Mouse (Mus musculus) heart, embryonic 14.5 days (tissue): ENCODE measurements around the gene Klri1. TPM values are rescaled to one million over a fixed set of nuclear protein-coding genes. Genes with fewer than 3 reads are reported as not detected.
"Not testable (repeated sequence)": the region's sequence is repeated elsewhere in the genome, so short reads cannot be mapped to it uniquely, and the experiment has no call there.

Source experiments
- ATAC-seq: fragments of 200-750 bp; cut with Nextera tagmentation; 2 replicates; pipeline ENCODE4 v1.8.0; 2017; ENCODE audit warnings: low read depth, moderate TSS enrichment; ENCODE audit not compliant: insufficient number of reproducible peaks, insufficient read depth, low FRiP score
- H3K27ac ChIP-seq, 2 experiments: fragments of 200-500 bp in 1 of 2; fragments of 300-500 bp in 1 of 2; sonication (generic) in 1 of 2; replicated peaks in 1 of 2; 2 replicates each; pipeline ENCODE4 v1.5.1; 2012 to 2014; ENCODE audit warnings: low read depth in 2 of 2, low read length in 2 of 2, control low read depth in 1 of 2, mild to moderate bottlenecking in 1 of 2, mixed read lengths in 1 of 2; ENCODE audit not compliant: control insufficient read depth in 1 of 2, insufficient read depth in 1 of 2
- H3K27me3 ChIP-seq: fragments of 300-500 bp; sonication (generic); 2 replicates; pipeline ENCODE4 v1.6.1; 2014; ENCODE audit warnings: mild to moderate bottlenecking, low read length, control low read depth; ENCODE audit not compliant: control insufficient read depth, insufficient read depth
- H3K36me3 ChIP-seq: fragments of 300-500 bp; sonication (generic); 2 replicates; pipeline ENCODE4 v1.6.1; 2014; ENCODE audit warnings: mild to moderate bottlenecking, control low read depth, low read length, mixed read lengths; ENCODE audit not compliant: control insufficient read depth, insufficient read depth
- H3K4me1 ChIP-seq, 2 experiments: fragments of 200-500 bp in 1 of 2; fragments of 300-500 bp in 1 of 2; sonication (generic) in 1 of 2; 2 replicates each; pipeline ENCODE4 v1.6.1; 2012 to 2014; ENCODE audit warnings: low read length in 2 of 2, control low read depth in 1 of 2, mixed read lengths in 1 of 2; ENCODE audit not compliant: control insufficient read depth in 2 of 2, insufficient read depth in 2 of 2
- H3K4me2 ChIP-seq: fragments of 300-500 bp; sonication (generic); 2 replicates; pipeline ENCODE4 v1.6.1; 2014; ENCODE audit warnings: mild to moderate bottlenecking, low read length
- H3K4me3 ChIP-seq, 2 experiments: fragments of 200-500 bp in 1 of 2; fragments of 300-500 bp in 1 of 2; sonication (generic) in 1 of 2; 2 replicates each; pipeline ENCODE4 v1.5.1; 2012 to 2014; ENCODE audit warnings: low read length in 2 of 2, mild to moderate bottlenecking in 2 of 2, control low read depth in 1 of 2, low read depth in 1 of 2, moderate library complexity in 1 of 2; ENCODE audit not compliant: control insufficient read depth in 1 of 2, insufficient read depth in 1 of 2
- H3K9ac ChIP-seq: fragments of 300-500 bp; sonication (generic); 2 replicates; pipeline ENCODE4 v1.6.1; 2014; ENCODE audit warnings: mild to moderate bottlenecking, low read length
- H3K9me3 ChIP-seq: fragments of 300-500 bp; sonication (generic); 2 replicates; pipeline ENCODE4 v1.6.1; 2016; ENCODE audit warnings: low read length, control low read depth; ENCODE audit not compliant: control insufficient read depth
- whole genome bisulfite sequencing: fragments of 180-500 bp; shearing (Covaris S2); extraction: QIAGEN DNeasy Blood & Tissue Kit; methylation state at CpG from one replicate; pipeline ENCODE4 v1.1.7; 2014; 5-methylcytosine and 5-hydroxymethylcytosine counted together
- polyA plus RNA-seq: library from polyadenylated mRNA; unstranded; fragments of >200 nt; fragmentation: Nextera tagmentation; extraction: Ambion mirVana; gene quantifications from 2 replicates; pipeline ENCODE4 v1.2.1, GENCODE M21; 2014

The Klri1 gene
- polyA plus RNA-seq, 1 experiment from 2014 or later, result not detected

- Histone ChIP-seq H3K36me3 (no peaks in the 10 kb centered on the region), H3K27me3 (no peaks in the 10 kb centered on the region), H3K9ac (no peak overlapping the region), H3K4me3 (no peak overlapping the region), H3K9me3 (no peaks in the 10 kb centered on the region), H3K27ac (no peak overlapping the region), H3K4me2 (no peak overlapping the region), H3K4me1 (no peaks in the 10 kb centered on the region)
- no peak for ATAC-seq
- WGBS, result 56% methylated on average over 1 of the region's 1 CpGs
These were observed 4.5 kb upstream of the Klri1 start for GRCm38 (mm10) chr6:129721390-129721789.

- H3K27me3 ChIP-seq, result no peaks in the 10 kb centered on the region
- no peak overlapping the region for H3K9ac ChIP-seq
- H3K4me2 ChIP-seq, result no peak overlapping the region
- 32% methylated on average over 3 of the region's 3 CpGs for WGBS
- no peak overlapping the region for H3K4me3 ChIP-seq
- no peak overlapping the region for H3K27ac ChIP-seq
- no peaks in the 10 kb centered on the region for H3K4me1 ChIP-seq
- ATAC-seq, result no peak
- no peaks in the 10 kb centered on the region for H3K9me3 ChIP-seq
- no peaks in the 10 kb centered on the region for H3K36me3 ChIP-seq
These were observed 3.6 kb upstream of the Klri1 start for GRCm38 (mm10) chr6:129720487-129720886.

- WGBS, result 33% methylated on average over 1 of the region's 1 CpGs
- H3K9ac ChIP-seq, result no peak overlapping the region
- no peak for ATAC-seq
- no peak overlapping the region for H3K4me3 ChIP-seq
- no peaks in the 10 kb centered on the region for H3K4me1 ChIP-seq
- no peaks in the 10 kb centered on the region for H3K27me3 ChIP-seq
- no peak overlapping the region for H3K4me2 ChIP-seq
- H3K36me3 ChIP-seq, result no peaks in the 10 kb centered on the region
- H3K9me3 ChIP-seq, result no peaks in the 10 kb centered on the region
- H3K27ac ChIP-seq, result no peak overlapping the region
These were observed 3.4 kb downstream of the Klri1 start for GRCm38 (mm10) chr6:129713566-129713965.

GRCm38 (mm10) chr6:129691436-129691835 is 25.5 kb downstream of the Klri1 start:
- WGBS, result 52% methylated on average over 10 of the region's 10 CpGs
- not testable (repeated sequence) for H3K27me3 ChIP-seq, H3K9me3 ChIP-seq, H3K36me3 ChIP-seq, H3K4me2 ChIP-seq, ATAC-seq, H3K9ac ChIP-seq, H3K4me1 ChIP-seq, H3K4me3 ChIP-seq, H3K27ac ChIP-seq

GRCm38 (mm10) chr6:129680379-129680778 is 36.6 kb downstream of the Klri1 start:
- Histone ChIP-seq H3K27me3 (no peaks in the 10 kb centered on the region), H3K4me2 (no peak overlapping the region), H3K4me3 (no peak overlapping the region), H3K9ac (no peak overlapping the region), H3K36me3 (no peaks in the 10 kb centered on the region), H3K4me1 (no peaks in the 10 kb centered on the region), H3K9me3 (no peaks in the 10 kb centered on the region), H3K27ac (no peak overlapping the region)
- no peak for ATAC-seq
- WGBS, result 50% methylated on average over 1 of the region's 1 CpGs

- no peak within 1 kb of the TSS for H3K27ac ChIP-seq
- H3K36me3 ChIP-seq, result no peaks in the 10 kb centered on the region
- no peak within 1 kb of the TSS for H3K4me2 ChIP-seq
- WGBS, result 80% methylated on average over 3 of the region's 3 CpGs
- H3K9me3 ChIP-seq, result no peaks in the 10 kb centered on the region
- no peaks in the 10 kb centered on the region for H3K4me1 ChIP-seq
- H3K27me3 ChIP-seq, result no peaks in the 10 kb centered on the region
- H3K4me3 ChIP-seq, result no peak within 1 kb of the TSS
- no peak for ATAC-seq
- no peak within 1 kb of the TSS for H3K9ac ChIP-seq
These were observed 38.1 kb downstream of the Klri1 start, which contains the start of gene Klrc1 for GRCm38 (mm10) chr6:129678873-129679272. TSS of gene Klrc1 (minus strand) at chr6:129678973.

- H3K36me3 ChIP-seq, H3K9ac ChIP-seq, H3K27me3 ChIP-seq, H3K4me2 ChIP-seq, H3K27ac ChIP-seq, H3K4me1 ChIP-seq, ATAC-seq, H3K4me3 ChIP-seq, H3K9me3 ChIP-seq: not testable (repeated sequence)
- WGBS, result no CpG with 5 or more reads among the region's 3 CpGs
These were observed 55.6 kb downstream of the Klri1 start for GRCm38 (mm10) chr6:129661301-129661700.

- not testable (repeated sequence) for H3K9me3 ChIP-seq, H3K36me3 ChIP-seq, H3K27me3 ChIP-seq, H3K27ac ChIP-seq, H3K4me2 ChIP-seq, H3K4me1 ChIP-seq, H3K4me3 ChIP-seq, H3K9ac ChIP-seq, ATAC-seq
- 65% methylated on average over 4 of the region's 4 CpGs for WGBS
These were observed 56.3 kb downstream of the Klri1 start, which contains the start of gene Klrc2 for GRCm38 (mm10) chr6:129660589-129660988. TSS of gene Klrc2 (minus strand) at chr6:129660689.
